ENCODE assay signal across 13 mouse cellular contexts in genomic region chr13:101994779-101995178, GRCm38 (mm10).
DNase-seq lines count a peak whose midpoint lies in the region; ATAC-seq and TF ChIP-seq lines count a peak whose summit lies in the region.
"Had no signal": no experiment of that assay in that cellular context is flagged by ENCODE, and none has a peak within 500 bp of the region (broad histone marks: within the 10 kb centered on the region; RNA-seq: fewer than 3 reads in every experiment).

No protein-coding gene starts in this region.

- no peak for ATAC-seq in kidney, embryonic 16.5 days (ENCODE audit: low FRiP score, low TSS enrichment)
- ATAC-seq in megakaryocyte-erythroid progenitor cell, adult 5-6 weeks (replicated peaks; ENCODE audit: low FRiP score, low TSS enrichment, poor library complexity, severe bottlenecking): no peak
- ATAC-seq: midbrain, embryonic 13.5 days had no signal

- H3K27me3 ChIP-seq in kidney, adult 2 months (replicated peaks; ENCODE audit: control insufficient read depth, insufficient read depth, low read length): no peaks in the 10 kb centered on the region
- H3K27me3 ChIP-seq in kidney, embryonic 16.5 days (ENCODE audit: insufficient read depth, low read length): no peaks in the 10 kb centered on the region
- H3K27me3 ChIP-seq: midbrain, embryonic 13.5 days had no signal

- no peak overlapping the region for H3K27ac ChIP-seq in kidney, adult 2 months (ENCODE audit: insufficient read depth, low read depth, low read length)
- no peak overlapping the region for H3K27ac ChIP-seq in kidney, embryonic 16.5 days (ENCODE audit: low read length)
- H3K27ac ChIP-seq: liver, embryonic 14.5 days; midbrain, embryonic 13.5 days had no signal

- H3K9ac ChIP-seq in kidney, embryonic 16.5 days (replicated peaks; ENCODE audit: low read length): no peak overlapping the region
- H3K9ac ChIP-seq: liver, embryonic 14.5 days; midbrain, embryonic 13.5 days had no signal

- DNase-seq in kidney, adult 2 months: peak; percentile 56
- peak; percentile 9 for DNase-seq in gastrocnemius, postnatal 10 days
- peak; percentile 66 for DNase-seq in kidney, postnatal 10 days
- DNase-seq in lung, postnatal 25 days (ENCODE audit: low spot score): peak; percentile 64
- no peak for DNase-seq in layer of hippocampus, postnatal 36 days
- DNase-seq in thymus, postnatal 10 days (ENCODE audit: low spot score in 2 of 2): no peak
- DNase-seq: B cell, adult 2 months; cerebellum, adult 11-12 months; embryo, embryonic 11 days had no signal

- H3K4me2 ChIP-seq in kidney, embryonic 16.5 days (replicated peaks; ENCODE audit: low read depth, low read length): no peak overlapping the region
- H3K4me2 ChIP-seq: midbrain, embryonic 13.5 days had no signal

- no peaks in the 10 kb centered on the region for H3K36me3 ChIP-seq in kidney, adult 2 months (ENCODE audit: control insufficient read depth, insufficient read depth, low read length)
- H3K36me3 ChIP-seq in kidney, embryonic 16.5 days (ENCODE audit: insufficient read depth, low read length): no peaks in the 10 kb centered on the region
- H3K36me3 ChIP-seq: midbrain, embryonic 13.5 days had no signal

- H3K4me3 ChIP-seq in kidney, adult 2 months (ENCODE audit: insufficient read depth, low read depth, low read length): no peak overlapping the region
- no peak overlapping the region for H3K4me3 ChIP-seq in kidney, embryonic 16.5 days (ENCODE audit: low read length)
- H3K4me3 ChIP-seq: midbrain, embryonic 13.5 days had no signal

- no peak for TF ChIP-seq CTCF in kidney, adult 2 months (conservative IDR thresholded peaks at IDR 0.05; ENCODE audit: insufficient read depth, insufficient read length, low read depth, low read length)

- TF ChIP-seq POLR2A in kidney, adult 2 months (IDR thresholded peaks at IDR 0.05; ENCODE audit: low read depth, low read length): no peak

- H3K4me1 ChIP-seq in kidney, adult 2 months (ENCODE audit: control insufficient read depth, insufficient read depth, low read length): no peaks in the 10 kb centered on the region
- no peaks in the 10 kb centered on the region for H3K4me1 ChIP-seq in kidney, embryonic 16.5 days (ENCODE audit: insufficient read depth, low read length)
- H3K4me1 ChIP-seq: midbrain, embryonic 13.5 days had no signal

- no peaks in the 10 kb centered on the region for H3K9me3 ChIP-seq in kidney, embryonic 16.5 days (ENCODE audit: low read length)
- H3K9me3 ChIP-seq: midbrain, embryonic 13.5 days had no signal

- WGBS in kidney, adult 2 months: 39% methylated on average over 3 of the region's 3 CpGs
- 29% methylated on average over 3 of the region's 3 CpGs for WGBS in kidney, embryonic 16.5 days

Comparison
In these comparisons a context has a peak if more than half of its experiments do, and no peak if none do; other contexts are left out.
1. DNase-seq: peak in kidney, adult 2 months (single experiment), gastrocnemius, postnatal 10 days (single experiment), kidney, postnatal 10 days (single experiment) and lung, postnatal 25 days (single experiment); none in layer of hippocampus, postnatal 36 days (0 of 2) and thymus, postnatal 10 days (0 of 2).